Mouse (Mus musculus) CH12.LX (cell line): ENCODE data around the gene Carnmt1. TPM values are rescaled to one million over a fixed set of nuclear protein-coding genes. Genes with fewer than 3 reads are reported as not detected.

ENCODE experiments used
- DNase-seq: peaks from one replicate; pipeline ENCODE4 v3.0.0-alpha.2; 2013; ENCODE audit errors: extremely low read depth
- H3K27ac ChIP-seq: 2 replicates; pipeline ENCODE4 v1.5.1; 2012; ENCODE audit warnings: low read depth, mild to moderate bottlenecking, control low read depth, moderate library complexity; ENCODE audit not compliant: insufficient read depth
- H3K27me3 ChIP-seq: replicated peaks from 2 replicates; pipeline ENCODE3; 2012; ENCODE audit warnings: inconsistent platforms
- H3K36me3 ChIP-seq, 2 experiments: replicated peaks in 1 of 2; 2 replicates each; pipeline versions ENCODE3 to v1.6.1; 2012; ENCODE audit warnings: inconsistent platforms in 1 of 2, low read length in 1 of 2, mild to moderate bottlenecking in 1 of 2, mixed read lengths in 1 of 2, moderate library complexity in 1 of 2; ENCODE audit not compliant: control insufficient read depth in 1 of 2, insufficient read depth in 1 of 2
- H3K4me1 ChIP-seq, 2 experiments: 2 replicates each; pipeline ENCODE4 v1.6.1; 2012; ENCODE audit warnings: inconsistent platforms in 1 of 2, moderate library complexity in 1 of 2; ENCODE audit not compliant: insufficient read depth in 2 of 2, control insufficient read depth in 1 of 2
- H3K4me2 ChIP-seq: 2 replicates; pipeline ENCODE4 v1.6.1; 2012; ENCODE audit warnings: low read depth, mild to moderate bottlenecking, control low read depth; ENCODE audit not compliant: poor library complexity, insufficient read depth, severe bottlenecking
- H3K4me3 ChIP-seq, 3 experiments: fragments of 150-350 bp in 1 of 3; sonication (generic) in 1 of 3; replicated peaks in 1 of 3; 2 replicates each; pipeline versions ENCODE3 to v1.5.1; 2011 to 2012; ENCODE audit warnings: low read depth in 2 of 3, low read length in 2 of 3, mild to moderate bottlenecking in 2 of 3, moderate library complexity in 2 of 3, control low read depth in 1 of 3, improper control_type of control experiment in 1 of 3, inconsistent platforms in 1 of 3, mixed read lengths in 1 of 3; ENCODE audit not compliant: poor library complexity in 1 of 3
- H3K79me2 ChIP-seq: replicated peaks from 2 replicates; pipeline ENCODE4 v1.6.1; 2012; ENCODE audit warnings: mild to moderate bottlenecking, moderate library complexity; ENCODE audit not compliant: control insufficient read depth, poor library complexity, insufficient read depth, severe bottlenecking; ENCODE audit errors: extremely low read depth
- H3K9ac ChIP-seq: 2 replicates; pipeline ENCODE4 v1.6.1; 2012; ENCODE audit warnings: low read depth, mild to moderate bottlenecking, control low read depth, moderate library complexity; ENCODE audit not compliant: insufficient read depth
- H3K9me3 ChIP-seq: replicated peaks from 2 replicates; pipeline ENCODE3; 2012; ENCODE audit warnings: low read length, inconsistent platforms, mixed read lengths
- CHD1 ChIP-seq: IDR thresholded peaks from 2 replicates; pipeline ENCODE4 v1.6.1; 2012; ENCODE audit warnings: low read depth, low read length, improper control_type of control experiment, inconsistent platforms
- CHD2 ChIP-seq: IDR thresholded peaks from 2 replicates; pipeline ENCODE4 v1.6.1; 2011; ENCODE audit warnings: low read length, improper control_type of control experiment
- CTCF ChIP-seq, 2 experiments: IDR thresholded peaks in 1 of 2; conservative IDR thresholded peaks in 1 of 2; 2 replicates each; pipeline ENCODE4 v1.5.1; 2011 to 2012; ENCODE audit warnings: low read depth in 2 of 2, low read length in 2 of 2, improper control_type of control experiment in 1 of 2, inconsistent platforms in 1 of 2, mild to moderate bottlenecking in 1 of 2, moderate library complexity in 1 of 2
- E2F4 ChIP-seq: IDR thresholded peaks from 2 replicates; pipeline ENCODE4 v1.6.1; 2011; ENCODE audit warnings: low read depth, low read length, improper control_type of control experiment; ENCODE audit not compliant: insufficient replicate concordance
- EP300 ChIP-seq: IDR thresholded peaks from 2 replicates; pipeline ENCODE4 v1.6.1; 2011; ENCODE audit warnings: low read length, improper control_type of control experiment
- ETS1 ChIP-seq: conservative IDR thresholded peaks from 2 replicates; pipeline ENCODE4 v1.6.1; 2012; ENCODE audit warnings: low read depth, mild to moderate bottlenecking, inconsistent platforms, low read length, improper control_type of control experiment, moderate library complexity
- HCFC1 ChIP-seq: IDR thresholded peaks from 2 replicates; pipeline ENCODE4 v1.6.1; 2012; ENCODE audit warnings: low read depth, mild to moderate bottlenecking, inconsistent platforms, low read length, improper control_type of control experiment
- KAT2A ChIP-seq: IDR thresholded peaks from 2 replicates; pipeline ENCODE4 v1.6.1; 2012; ENCODE audit warnings: low read length, improper control_type of control experiment, inconsistent platforms; ENCODE audit not compliant: insufficient replicate concordance
- MAFK ChIP-seq: IDR thresholded peaks from 2 replicates; pipeline ENCODE4 v1.6.1; 2011; ENCODE audit warnings: low read length, improper control_type of control experiment; ENCODE audit not compliant: insufficient replicate concordance
- MAZ ChIP-seq: IDR thresholded peaks from 2 replicates; pipeline ENCODE4 v1.6.1; 2012; ENCODE audit warnings: low read depth, mild to moderate bottlenecking, inconsistent platforms, low read length, improper control_type of control experiment, moderate library complexity
- MYC ChIP-seq: IDR thresholded peaks from 2 replicates; pipeline ENCODE4 v1.6.1; 2011; ENCODE audit warnings: low read depth, mild to moderate bottlenecking, improper control_type of control experiment, low read length
- NRF1 ChIP-seq: IDR thresholded peaks from 2 replicates; pipeline ENCODE4 v1.6.1; 2014; ENCODE audit warnings: low read depth, mild to moderate bottlenecking, inconsistent platforms, low read length, improper control_type of control experiment, moderate library complexity
- TBP ChIP-seq: conservative IDR thresholded peaks from 2 replicates; pipeline ENCODE4 v1.6.1; 2011; ENCODE audit warnings: low read depth, low read length, improper control_type of control experiment
- TCF12 ChIP-seq: IDR thresholded peaks from 2 replicates; pipeline ENCODE4 v1.6.1; 2014; ENCODE audit warnings: low read depth, mild to moderate bottlenecking, inconsistent platforms, low read length, improper control_type of control experiment
- UBTF ChIP-seq: IDR thresholded peaks from 2 replicates; pipeline ENCODE4 v1.6.1; 2012; ENCODE audit warnings: low read depth, mild to moderate bottlenecking, inconsistent platforms, low read length, improper control_type of control experiment, moderate library complexity
- ZMIZ1 ChIP-seq: IDR thresholded peaks from 2 replicates; pipeline ENCODE4 v1.6.1; 2012; ENCODE audit warnings: low read depth, mild to moderate bottlenecking, inconsistent platforms, low read length, improper control_type of control experiment
- dilution Hi-C: fragments of 300-500 bp; cut with MboI; formaldehyde crosslinking; loops from 2 replicates; pipeline ENCODE4 v1.14.3; 2020; ENCODE audit warnings: low sequenced_read_pairs; ENCODE audit not compliant: extremely low pct_unique_long_range_greater_than_20kb, extremely low pct_ligation_motif_present
- in situ Hi-C: fragments of 300-500 bp; cut with MboI; formaldehyde crosslinking; loops from 3 replicates; pipeline ENCODE4 v1.14.3; 2019; ENCODE audit warnings: low sequenced_read_pairs, low pct_ligation_motif_present, low pct_unique_long_range_greater_than_20kb, mixed read lengths
- polyA plus RNA-seq: library from polyadenylated mRNA; unstranded; fragments of >175 nt; gene quantifications from 2 replicates; pipeline ENCODE4 v1.2.1, GENCODE M21; 2012; ENCODE audit warnings: low read depth; ENCODE audit not compliant: insufficient read length
- total RNA-seq, 2 experiments: library from RNA; depleted of rRNA; stranded (reverse); fragments of 300-350 nt in 1 of 2; fragments of >200 nt in 1 of 2; gene quantifications; 2 replicates each; pipeline ENCODE4 v1.2.3; 2012 to 2014

The Carnmt1 gene
- total and polyA plus RNA-seq, 3 experiments = 17.6 to 47.1 (median 41.7) TPM

DNA sequence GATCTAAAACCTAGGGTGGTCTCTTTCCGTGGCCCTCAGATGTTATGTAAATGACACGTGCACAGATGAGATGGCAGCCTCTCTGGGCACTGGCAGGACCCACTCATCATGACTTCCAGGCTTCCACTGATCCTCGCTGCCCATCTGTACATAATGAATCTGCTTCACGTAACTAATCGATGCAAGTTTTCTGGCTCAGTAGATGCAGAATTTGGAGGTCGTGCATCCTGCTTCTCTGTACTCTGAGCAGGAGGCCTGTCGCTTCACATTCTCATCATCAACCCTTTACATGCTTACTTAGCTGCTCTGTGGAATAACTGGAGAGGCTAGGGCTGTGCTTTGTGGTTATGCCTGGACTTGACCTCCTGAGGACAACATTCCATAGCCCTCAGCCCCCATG, 3.6 kb upstream of the Carnmt1 start:
- H3K36me3 ChIP-seq = no peaks in the 10 kb centered on the region
- dilution Hi-C loops = no loop called here
- H3K4me1 ChIP-seq = peaks cover 2 to 23% of the 10 kb centered on the region in 2 experiments; a peak in 3 of 4 replicates
- no peak for TF ChIP-seq CHD2
- no peak for TF ChIP-seq TBP
- TF ChIP-seq ZMIZ1 = no peak
- TF ChIP-seq MYC = no peak
- TF ChIP-seq CTCF (conservative IDR thresholded peaks at IDR 0.05 in 1 of 2, IDR thresholded peaks at IDR 0.05 in 1 of 2; ENCODE audit: low read depth in 2 of 2, low read length in 2 of 2) = no peak
- no peak for TF ChIP-seq HCFC1
- no peak for TF ChIP-seq E2F4
- no peak for TF ChIP-seq CHD1
- no peak for TF ChIP-seq TCF12
- no peak for TF ChIP-seq KAT2A
- TF ChIP-seq, all 38 proteins: peak for 0
- Histone ChIP-seq H3K27ac (no peak overlapping the region), H3K27me3 (no peaks in the 10 kb centered on the region), H3K9ac (no peak overlapping the region), H3K4me2 (no peak overlapping the region), H3K9me3 (no peaks in the 10 kb centered on the region), H3K4me3 (no peak overlapping the region), H3K79me2 (peaks cover 10% of the 10 kb centered on the region)
- in situ Hi-C loops = no loop called here
- no peak for DNase-seq

DNA sequence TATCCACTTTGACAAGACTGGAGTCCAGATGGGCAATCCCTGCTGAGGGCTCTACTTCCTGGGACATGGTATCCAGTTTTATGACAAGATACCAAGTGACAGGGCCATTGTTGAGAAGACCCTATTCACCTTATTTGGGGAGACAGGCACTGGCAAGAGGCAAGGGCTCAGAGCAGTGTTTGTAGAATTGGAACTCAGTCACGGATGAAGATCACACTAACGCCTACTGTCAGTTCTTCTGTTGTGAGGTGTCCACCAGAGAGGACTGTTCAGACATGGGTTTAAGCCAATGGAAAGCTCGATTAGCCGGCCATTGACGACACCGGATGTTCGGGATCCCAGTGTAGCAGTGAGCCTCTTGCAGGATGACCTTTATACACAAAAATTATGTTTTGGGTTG, 1.0 kb upstream of the Carnmt1 start:
- no peak overlapping the region for H3K9ac ChIP-seq
- H3K36me3 ChIP-seq = peaks cover 0 to 6% of the 10 kb centered on the region in 2 experiments
- in situ Hi-C loops (no loop called here), dilution Hi-C loops (no loop called here)
- DNase-seq = no peak
- no peak overlapping the region for H3K4me2 ChIP-seq
- H3K79me2 ChIP-seq = peaks cover 34% of the 10 kb centered on the region
- TF ChIP-seq E2F4 = no peak
- no peak for TF ChIP-seq MAZ
- no peak for TF ChIP-seq EP300
- TF ChIP-seq KAT2A = no peak
- TF ChIP-seq NRF1 = no peak
- TF ChIP-seq UBTF = no peak
- TF ChIP-seq ETS1 = no peak
- TF ChIP-seq MAFK = no peak
- no peak for TF ChIP-seq TCF12
- no peak overlapping the region for H3K4me3 ChIP-seq
- no peaks in the 10 kb centered on the region for H3K27me3 ChIP-seq
- no peak overlapping the region for H3K27ac ChIP-seq
- no peaks in the 10 kb centered on the region for H3K9me3 ChIP-seq
- H3K4me1 ChIP-seq = peaks cover 4 to 32% of the 10 kb centered on the region in 2 experiments; a peak in 3 of 4 replicates
